Mouse (Mus musculus): ENCODE data around the gene Stambp.

DNA sequence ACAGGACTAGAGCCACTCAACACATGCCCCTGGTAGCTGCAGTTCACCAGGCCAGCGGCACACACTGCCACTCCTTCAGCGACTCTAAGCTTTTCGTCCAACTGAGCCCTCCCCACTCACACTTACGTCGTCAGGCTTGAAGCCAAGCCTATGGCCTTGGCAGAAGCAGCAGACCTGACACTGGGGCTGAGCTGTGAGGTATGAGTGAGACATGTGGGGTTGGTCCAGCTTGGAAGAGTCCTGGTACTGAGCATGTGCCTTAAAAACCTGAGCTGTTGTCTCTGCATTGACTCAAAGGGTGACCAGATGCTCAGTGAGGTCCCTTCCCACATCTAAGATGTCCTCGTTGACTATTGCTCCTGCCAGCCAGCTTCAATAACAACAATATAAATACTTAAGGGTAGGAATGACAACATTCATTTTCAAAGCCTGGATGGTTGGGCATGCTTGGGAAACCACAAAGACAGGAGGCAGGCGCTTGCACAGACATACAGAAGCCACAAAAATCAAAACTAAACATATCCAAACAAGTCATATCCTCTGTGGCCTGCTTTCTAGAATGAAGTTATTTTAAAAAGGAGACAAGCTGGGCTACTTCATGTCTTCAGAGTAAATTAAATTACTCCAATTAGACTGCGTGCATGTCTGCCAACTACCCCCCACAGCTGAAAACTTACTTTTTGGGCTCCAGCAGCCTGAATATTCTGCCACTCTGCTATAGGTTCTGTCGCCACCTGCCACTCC lies 76.3 kb downstream of the Stambp start:
- TF ChIP-seq CTCF (IDR thresholded peaks at IDR 0.05; ENCODE audit: borderline replicate concordance, insufficient read depth, low read length) (no peak), POLR2A (IDR thresholded peaks at IDR 0.05; ENCODE audit: low read depth, low read length) (no peak)

All from embryonic fibroblast, embryonic 13.5 days (primary cell).